Mouse (Mus musculus): ENCODE measurements at regions not wholly inside any gene's neighbourhood (a gene's known extent, or its start where the extent isn't known, plus 50 kb on each side); places are given as distances from the start of the nearest gene placed in this dataset.
A peak's percentile ranks its signal among the peaks of the same experiment; 100 is the strongest.

DNA sequence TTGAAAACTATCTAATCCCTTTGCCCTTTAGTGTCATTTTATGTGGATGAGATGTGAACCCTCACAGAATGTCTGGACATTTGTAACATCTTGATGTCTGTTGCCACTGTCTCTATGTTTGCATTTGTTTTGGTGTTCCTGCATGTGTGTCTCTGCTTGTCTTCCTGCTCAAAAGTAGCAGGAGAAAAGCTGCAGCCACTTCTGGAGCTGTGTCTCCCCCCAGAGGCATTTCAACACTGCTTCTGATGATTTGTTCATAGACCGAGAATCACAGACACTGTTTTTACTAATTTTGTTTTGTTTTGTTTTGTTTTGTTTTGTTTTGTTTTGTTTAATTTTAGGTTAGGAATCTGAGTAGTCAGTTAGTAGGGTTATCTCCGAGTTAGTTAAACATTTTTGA, 883.8 kb downstream of the Gbe1 start:
- Histone ChIP-seq H3K27ac (no peak overlapping the region), H3K36me3 (no peaks in the 10 kb centered on the region), H3K9me3 (replicated peaks) (no peaks in the 10 kb centered on the region), H3K4me1 (no peaks in the 10 kb centered on the region), H3K27me3 (ENCODE audit: low read depth, poor library complexity, severe bottlenecking) (no peaks in the 10 kb centered on the region), H3K4me3 (no peak overlapping the region)
- 80% methylated on average over 2 of the region's 2 CpGs for WGBS
- DNase-seq (ENCODE audit: low spot score) = no peak

DNA sequence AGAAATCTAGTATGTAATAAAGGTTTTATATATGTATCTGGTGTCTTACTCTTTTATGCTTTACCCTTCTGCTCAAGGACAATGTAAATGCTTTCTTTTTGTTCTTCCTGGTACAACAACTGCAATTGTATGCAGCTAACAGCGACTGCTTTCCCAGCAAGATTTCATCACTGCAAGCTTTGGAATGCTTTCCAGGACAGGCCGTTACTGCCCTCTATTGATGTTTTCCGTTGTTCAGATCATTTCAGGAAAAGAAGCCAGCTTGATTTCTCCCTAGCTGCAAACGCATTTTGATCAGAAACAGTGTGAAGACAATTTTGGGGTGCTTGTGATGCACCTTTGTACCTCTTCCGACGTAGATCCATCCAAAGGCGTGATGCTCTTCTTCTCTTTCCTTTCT, 895.1 kb downstream of the Gbe1 start:
- DNase-seq (ENCODE audit: low spot score) = no peak
- WGBS = 63% methylated on average over 7 of the region's 7 CpGs
- H3K27me3 ChIP-seq (ENCODE audit: low read depth, poor library complexity, severe bottlenecking) = no peaks in the 10 kb centered on the region
- H3K4me1 ChIP-seq = no peaks in the 10 kb centered on the region
- no peaks in the 10 kb centered on the region for H3K36me3 ChIP-seq
- no peak overlapping the region for H3K4me3 ChIP-seq
- no peaks in the 10 kb centered on the region for H3K9me3 ChIP-seq (replicated peaks)
- H3K27ac ChIP-seq = no peak overlapping the region

DNA sequence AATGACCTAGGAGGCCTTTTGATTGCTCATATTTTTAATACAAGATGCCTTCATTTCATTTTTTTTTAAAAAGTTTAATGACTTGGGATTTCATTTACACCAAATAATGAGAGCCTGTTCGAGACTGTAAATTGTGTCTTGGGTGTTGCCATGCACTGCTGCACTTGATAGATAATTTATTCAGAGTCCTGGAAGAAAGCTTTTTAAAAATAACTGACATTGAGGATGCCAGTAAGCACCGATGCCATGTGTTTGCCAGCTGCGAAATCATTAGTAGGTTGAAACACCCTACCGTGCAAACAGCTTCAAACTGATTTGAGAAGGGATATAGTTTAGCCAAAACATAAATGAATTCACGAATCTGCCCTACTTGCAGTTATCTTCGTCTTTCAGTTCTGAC, 910.7 kb downstream of the Gbe1 start:
- H3K36me3 ChIP-seq = no peaks in the 10 kb centered on the region
- WGBS = 81% methylated on average over 6 of the region's 6 CpGs

DNA sequence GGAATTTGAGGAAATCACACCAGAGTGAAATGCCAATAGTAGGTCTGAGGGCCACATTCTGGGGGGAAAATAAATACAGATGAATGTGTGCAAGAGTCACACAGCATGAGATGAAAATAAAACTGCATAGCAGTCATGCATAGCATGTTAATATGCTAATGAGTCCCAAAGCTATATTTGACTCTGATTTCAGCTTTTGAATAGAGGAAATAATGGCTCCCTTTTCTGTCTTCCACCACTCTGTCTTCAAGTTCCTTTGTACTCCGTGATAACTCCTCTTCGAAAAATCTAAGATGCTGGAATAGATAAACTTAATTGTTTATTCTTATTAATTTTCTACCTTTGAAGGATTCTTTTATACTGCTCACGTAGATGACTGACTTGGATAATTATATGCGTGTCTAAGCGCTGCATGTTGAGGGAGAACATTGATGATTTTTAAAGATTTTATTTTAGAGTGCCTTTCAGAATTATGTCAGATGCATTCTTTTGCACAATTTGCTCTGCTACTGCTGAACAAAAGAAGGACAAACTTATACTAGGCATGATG, 916.4 kb downstream of the Gbe1 start:
- WGBS = 94% methylated on average over 5 of the region's 5 CpGs
- no peaks in the 10 kb centered on the region for H3K9me3 ChIP-seq (replicated peaks)
- no peak for DNase-seq (ENCODE audit: low spot score)
- H3K4me3 ChIP-seq = no peak overlapping the region
- no peaks in the 10 kb centered on the region for H3K36me3 ChIP-seq
- no peaks in the 10 kb centered on the region for H3K4me1 ChIP-seq
- no peaks in the 10 kb centered on the region for H3K27me3 ChIP-seq (ENCODE audit: low read depth, poor library complexity, severe bottlenecking)
- H3K27ac ChIP-seq = no peak overlapping the region

More for the DNA sequence above, 910.7 kb downstream of the Gbe1 start:
- no peak overlapping the region for H3K4me3 ChIP-seq
- DNase-seq (ENCODE audit: low spot score) = no peak
- no peak overlapping the region for H3K27ac ChIP-seq
- H3K27me3 ChIP-seq (ENCODE audit: low read depth, poor library complexity, severe bottlenecking) = no peaks in the 10 kb centered on the region
- no peaks in the 10 kb centered on the region for H3K4me1 ChIP-seq
- no peaks in the 10 kb centered on the region for H3K9me3 ChIP-seq (replicated peaks)

DNA sequence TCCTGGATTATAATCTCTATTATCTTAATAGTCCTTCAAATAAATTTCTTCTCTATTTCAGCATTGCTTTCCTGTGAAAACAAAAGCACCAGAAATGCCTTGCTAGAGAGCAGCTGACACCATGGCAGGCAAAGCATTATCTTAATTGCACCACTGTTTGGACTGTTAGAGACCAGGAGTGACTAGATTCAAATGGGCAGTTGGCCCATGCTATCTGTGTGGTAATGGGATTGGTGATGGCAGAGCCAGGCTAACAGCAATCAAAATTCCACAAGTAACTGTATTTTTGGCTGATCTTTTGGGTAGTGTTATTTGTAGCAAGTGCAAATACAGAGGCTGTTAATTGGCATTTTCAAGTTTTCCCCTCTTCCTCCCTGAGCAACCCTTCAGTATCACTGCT, 929.3 kb downstream of the Gbe1 start:
- no peaks in the 10 kb centered on the region for H3K4me1 ChIP-seq
- H3K27me3 ChIP-seq (ENCODE audit: low read depth, poor library complexity, severe bottlenecking) = no peaks in the 10 kb centered on the region
- H3K4me3 ChIP-seq = no peak overlapping the region
- no peak overlapping the region for H3K27ac ChIP-seq
- no peak for DNase-seq (ENCODE audit: low spot score)
- no peaks in the 10 kb centered on the region for H3K9me3 ChIP-seq (replicated peaks)
- no peaks in the 10 kb centered on the region for H3K36me3 ChIP-seq

DNA sequence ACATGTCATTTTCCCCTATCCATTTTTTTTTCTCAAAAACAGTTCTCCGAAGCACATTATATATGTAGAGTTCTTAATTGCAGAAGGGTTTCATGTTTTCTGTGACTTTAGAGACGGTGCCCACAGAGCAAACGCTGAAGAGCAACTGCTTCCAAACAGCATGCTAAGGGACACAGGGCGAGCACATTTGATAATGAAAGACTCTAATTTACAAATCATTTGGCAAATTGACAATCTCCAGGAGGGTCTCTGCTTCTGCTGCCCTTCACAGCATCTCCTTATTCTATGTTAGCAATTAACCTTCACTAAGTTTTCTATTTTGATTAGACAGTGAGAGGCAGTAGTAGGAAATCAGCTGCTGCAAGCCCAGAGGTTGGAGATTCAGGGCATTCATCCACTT, 929.7 kb downstream of the Gbe1 start:
- Histone ChIP-seq H3K4me1 (no peaks in the 10 kb centered on the region), H3K36me3 (no peaks in the 10 kb centered on the region), H3K27me3 (ENCODE audit: low read depth, poor library complexity, severe bottlenecking) (no peaks in the 10 kb centered on the region), H3K4me3 (no peak overlapping the region), H3K9me3 (replicated peaks) (no peaks in the 10 kb centered on the region), H3K27ac (no peak overlapping the region)
- no peak for DNase-seq (ENCODE audit: low spot score)
- WGBS = 79% methylated on average over 4 of the region's 4 CpGs

DNA sequence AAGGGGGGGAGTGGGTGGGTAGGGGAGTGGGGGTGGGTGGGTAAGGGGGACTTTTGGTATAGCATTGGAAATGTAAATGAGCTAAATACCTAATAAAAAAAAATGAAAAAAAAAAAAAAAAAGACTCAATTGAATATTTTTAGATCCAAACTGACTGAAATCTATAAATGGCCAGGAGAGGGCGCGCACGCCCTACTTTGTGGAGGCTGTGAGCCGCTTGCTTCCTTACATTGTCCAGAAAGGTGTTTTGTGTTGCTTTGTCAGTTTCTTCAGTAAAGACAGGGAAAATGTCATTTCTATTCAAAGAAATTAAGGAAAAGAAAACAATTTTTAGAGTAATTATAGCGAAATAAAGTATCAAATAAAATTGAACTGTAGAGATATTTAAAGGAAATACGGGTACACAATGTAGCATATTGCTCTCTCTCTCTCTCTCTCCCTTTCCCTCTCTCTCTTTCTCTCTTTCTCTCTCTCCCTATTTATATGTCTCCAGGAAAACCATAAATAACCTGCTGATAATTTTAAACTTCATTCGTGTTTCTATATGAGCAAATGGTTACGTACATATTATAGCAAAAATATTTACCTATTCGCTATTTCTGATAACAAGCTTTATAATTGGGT, 933.9 kb downstream of the Gbe1 start:
- Histone ChIP-seq H3K27me3 (ENCODE audit: low read depth, poor library complexity, severe bottlenecking) (no peaks in the 10 kb centered on the region), H3K4me1 (no peaks in the 10 kb centered on the region), H3K9me3 (replicated peaks) (no peaks in the 10 kb centered on the region), H3K4me3 (no peak overlapping the region), H3K27ac (no peak overlapping the region), H3K36me3 (no peaks in the 10 kb centered on the region)
- peak; percentile 76 for DNase-seq (ENCODE audit: low spot score)
- 38% methylated on average over 9 of the region's 9 CpGs for WGBS

DNA sequence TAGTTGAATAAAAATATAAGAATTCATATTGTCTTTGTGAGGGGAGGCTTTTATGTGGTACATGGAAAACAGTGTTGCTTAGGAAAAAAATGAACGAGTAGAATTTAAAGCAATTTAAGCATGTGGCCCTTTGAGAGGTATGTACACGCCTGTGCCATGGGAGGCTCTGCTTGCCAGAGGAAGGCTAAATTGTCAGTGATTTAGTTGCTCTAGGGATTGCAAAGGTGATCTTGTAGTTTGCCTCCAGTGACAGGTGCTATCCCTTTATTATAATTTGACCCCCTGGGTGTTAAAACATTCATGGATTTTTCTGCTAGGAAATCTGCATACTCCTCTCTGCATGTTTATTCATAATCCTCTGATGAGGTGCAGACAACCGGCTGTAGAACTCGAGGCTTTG, 942.0 kb downstream of the Gbe1 start:
- H3K9me3 ChIP-seq (replicated peaks) = no peaks in the 10 kb centered on the region
- no peak overlapping the region for H3K27ac ChIP-seq
- H3K4me3 ChIP-seq = no peak overlapping the region
- no peak for DNase-seq (ENCODE audit: low spot score)
- no peaks in the 10 kb centered on the region for H3K36me3 ChIP-seq
- H3K4me1 ChIP-seq = no peaks in the 10 kb centered on the region
- H3K27me3 ChIP-seq (ENCODE audit: low read depth, poor library complexity, severe bottlenecking) = no peaks in the 10 kb centered on the region
- WGBS = 85% methylated on average over 4 of the region's 4 CpGs

DNA sequence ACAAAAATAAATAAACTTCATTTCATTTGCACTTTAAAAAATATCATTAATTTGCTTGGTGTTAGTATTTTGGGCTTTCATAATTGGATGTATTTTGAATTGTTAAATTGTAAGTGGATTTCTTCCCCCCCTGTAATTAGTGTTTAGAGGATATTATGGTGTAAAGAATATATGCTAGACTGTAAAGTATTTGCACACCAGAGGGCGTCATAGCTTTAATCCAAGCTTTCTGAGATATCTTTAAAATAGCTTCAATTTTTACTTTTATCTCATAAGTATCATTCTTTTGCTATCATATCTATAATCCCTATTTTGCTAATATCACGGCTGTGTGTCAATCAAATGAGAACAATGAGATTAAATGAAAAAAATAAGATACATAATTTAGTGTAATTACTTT, 942.4 kb downstream of the Gbe1 start:
- Histone ChIP-seq H3K9me3 (replicated peaks) (no peaks in the 10 kb centered on the region), H3K4me1 (no peaks in the 10 kb centered on the region), H3K27ac (no peak overlapping the region), H3K4me3 (no peak overlapping the region), H3K27me3 (ENCODE audit: low read depth, poor library complexity, severe bottlenecking) (no peaks in the 10 kb centered on the region), H3K36me3 (no peaks in the 10 kb centered on the region)
- WGBS = 76% methylated on average over 2 of the region's 2 CpGs
- no peak for DNase-seq (ENCODE audit: low spot score)

DNA sequence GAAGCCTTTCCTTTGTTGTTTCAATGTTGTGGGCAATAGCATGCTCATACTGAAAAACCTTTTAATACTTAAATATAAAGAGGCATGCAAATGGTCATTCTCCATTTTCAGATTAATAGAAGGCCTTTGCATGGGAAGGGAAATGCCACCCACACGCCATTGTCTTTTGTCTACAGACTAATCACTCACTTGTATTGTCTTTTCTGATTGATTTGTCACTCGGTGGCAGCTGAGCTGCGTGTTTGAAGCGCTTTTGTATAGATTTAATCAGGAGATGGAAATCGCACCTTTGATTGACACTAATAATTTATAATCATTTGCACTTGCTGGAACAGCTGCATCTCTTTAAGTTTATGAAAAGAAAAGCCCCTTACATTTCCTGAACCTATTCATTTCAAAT, 953.4 kb downstream of the Gbe1 start:
- no peak overlapping the region for H3K27ac ChIP-seq
- no peaks in the 10 kb centered on the region for H3K9me3 ChIP-seq (replicated peaks)
- H3K36me3 ChIP-seq = no peaks in the 10 kb centered on the region
- DNase-seq (ENCODE audit: low spot score) = no peak
- 72% methylated on average over 5 of the region's 5 CpGs for WGBS
- no peaks in the 10 kb centered on the region for H3K4me1 ChIP-seq
- no peak overlapping the region for H3K4me3 ChIP-seq
- H3K27me3 ChIP-seq (ENCODE audit: low read depth, poor library complexity, severe bottlenecking) = no peaks in the 10 kb centered on the region

All from limb, embryonic 10.5 days (tissue).